ENCODE assay signal across 10 mouse cellular contexts in the genomic region with DNA sequence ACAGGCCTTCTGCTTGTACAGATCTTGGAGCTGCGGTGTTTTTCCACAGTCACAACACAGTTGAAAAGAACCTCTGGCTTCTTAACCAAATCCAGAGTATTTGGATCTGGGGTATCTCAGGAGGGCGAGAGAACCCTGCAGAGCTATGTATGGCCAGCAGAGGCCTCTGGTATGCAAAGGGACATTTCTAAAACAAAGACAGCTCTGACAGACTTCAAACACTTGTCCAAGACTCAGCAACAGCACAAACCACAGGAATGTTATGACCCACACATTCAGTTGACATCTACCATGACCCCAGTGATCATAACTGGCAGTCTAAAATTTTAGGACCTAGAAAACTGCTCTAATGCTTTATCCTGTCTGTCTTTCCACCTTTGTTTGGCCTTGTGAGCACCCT.
DNase-seq lines count a peak whose midpoint lies in the region; ATAC-seq and TF ChIP-seq lines count a peak whose summit lies in the region.
"Had no signal": no experiment of that assay in that cellular context is flagged by ENCODE, and none has a peak within 500 bp of the region (broad histone marks: within the 10 kb centered on the region; RNA-seq: fewer than 3 reads in every experiment).

No protein-coding gene starts in this region.

- no peak overlapping the region for H3K9ac ChIP-seq in hindbrain, postnatal 0 days (replicated peaks; ENCODE audit: low read length)
- H3K9ac ChIP-seq in hindbrain, embryonic 13.5 days, result no peak overlapping the region
- H3K9ac ChIP-seq: midbrain, embryonic 13.5 days had no signal

- H3K4me2 ChIP-seq in hindbrain, postnatal 0 days (ENCODE audit: low read depth, low read length), result no peak overlapping the region
- H3K4me2 ChIP-seq in hindbrain, embryonic 13.5 days, result no peak overlapping the region
- H3K4me2 ChIP-seq: midbrain, embryonic 13.5 days had no signal

- no peaks in the 10 kb centered on the region for H3K9me3 ChIP-seq in hindbrain, postnatal 0 days (ENCODE audit: low read length)
- no peaks in the 10 kb centered on the region for H3K9me3 ChIP-seq in hindbrain, embryonic 13.5 days
- H3K9me3 ChIP-seq: midbrain, embryonic 13.5 days had no signal

- no peak for TF ChIP-seq POLR2A in brain, embryonic 14.5 days (IDR thresholded peaks at IDR 0.05; ENCODE audit: borderline replicate concordance, extremely low read depth, insufficient read depth, insufficient read length, poor library complexity, severe bottlenecking)

- no peak overlapping the region for H3K27ac ChIP-seq in hindbrain, postnatal 0 days
- no peak overlapping the region for H3K27ac ChIP-seq in hindbrain, embryonic 13.5 days
- H3K27ac ChIP-seq: midbrain, embryonic 13.5 days had no signal

- no peaks in the 10 kb centered on the region for H3K36me3 ChIP-seq in hindbrain, postnatal 0 days (ENCODE audit: insufficient read depth, low read length)
- H3K36me3 ChIP-seq in hindbrain, embryonic 13.5 days, result no peaks in the 10 kb centered on the region
- H3K36me3 ChIP-seq: midbrain, embryonic 13.5 days had no signal

- TF ChIP-seq CTCF in hindbrain, postnatal 0 days (IDR thresholded peaks at IDR 0.05; ENCODE audit: low read depth), result peak; percentile 40; the same call in 1 of the 2 replicates
- TF ChIP-seq CTCF in brain, embryonic 14.5 days (IDR thresholded peaks at IDR 0.05; ENCODE audit: borderline replicate concordance, extremely low read depth, insufficient read depth, insufficient read length), result peak; percentile 24; the same call in 1 of the 2 replicates

- no peak overlapping the region for H3K4me3 ChIP-seq in hindbrain, postnatal 0 days (ENCODE audit: low read length)
- H3K4me3 ChIP-seq in hindbrain, embryonic 13.5 days, result no peak overlapping the region
- H3K4me3 ChIP-seq: midbrain, embryonic 13.5 days had no signal

- DNase-seq in adrenal gland, adult 2 months, result peak; percentile 28
- DNase-seq in adrenal gland, adult 18-20 months (ENCODE audit: low spot score in 2 of 2), result no peak
- DNase-seq in hindbrain, postnatal 0 days (ENCODE audit: low spot score), result no peak
- peak; percentile 8 for DNase-seq in 3134 (ENCODE audit: extremely low read depth, insufficient read length, low spot score)
- no peak for DNase-seq in brain, embryonic 14.5 days (ENCODE audit: low read depth)
- no peak for DNase-seq in spleen, adult 18-20 months

- no peaks in the 10 kb centered on the region for H3K4me1 ChIP-seq in hindbrain, postnatal 0 days (ENCODE audit: insufficient read depth, low read length)
- H3K4me1 ChIP-seq in hindbrain, embryonic 13.5 days (replicated peaks), result no peaks in the 10 kb centered on the region
- H3K4me1 ChIP-seq: midbrain, embryonic 13.5 days had no signal

- ATAC-seq in hindbrain, postnatal 0 days, result no peak
- ATAC-seq in hindbrain, embryonic 13.5 days (ENCODE audit: low FRiP score), result no peak
- no peak for ATAC-seq in erythroid progenitor cell, adult 5-6 weeks (replicated peaks; ENCODE audit: low FRiP score, poor library complexity, severe bottlenecking)
- ATAC-seq: hindbrain, embryonic 16.5 days; midbrain, embryonic 13.5 days had no signal

- no peaks in the 10 kb centered on the region for H3K27me3 ChIP-seq in hindbrain, postnatal 0 days (ENCODE audit: insufficient read depth, low read length)
- no peaks in the 10 kb centered on the region for H3K27me3 ChIP-seq in hindbrain, embryonic 13.5 days
- H3K27me3 ChIP-seq: midbrain, embryonic 13.5 days had no signal

- 62% methylated on average over 2 of the region's 2 CpGs for WGBS in hindbrain, postnatal 0 days
- WGBS in hindbrain, embryonic 13.5 days, result 73% methylated on average over 2 of the region's 2 CpGs

Comparison
In these comparisons a context has a peak if more than half of its experiments do, and no peak if none do; other contexts are left out.
1. DNase-seq: peak in adrenal gland, adult 2 months (single experiment) and 3134 (single experiment); none in adrenal gland, adult 18-20 months (0 of 2), hindbrain, postnatal 0 days (single experiment), brain, embryonic 14.5 days (single experiment) and spleen, adult 18-20 months (0 of 2).